Mouse (Mus musculus) left cerebral cortex, postnatal 14 days (tissue): ENCODE results near the gene Pomt1. TPM values are rescaled to one million over a fixed set of nuclear protein-coding genes. Genes with fewer than 3 reads are reported as not detected.

ENCODE experiments used
- DNase-seq, 2 experiments: peaks; one replicate each; pipeline ENCODE4 v3.0.0; 2021 to 2022; ENCODE audit warnings: low spot score in 2 of 2, mixed read lengths in 1 of 2
- intact Hi-C: fragments of 180-260 bp; cut with DNase I; formaldehyde crosslinking; loops from one replicate; pipeline ENCODE4 v1.15.1; 2025
- total RNA-seq, 2 experiments: library from RNA; stranded (reverse); gene quantifications; 2 replicates each; pipeline ENCODE4 v1.2.3; 2021

The Pomt1 gene
- total RNA-seq, 2 experiments from 2014 or later = 21.6 to 23.7 TPM

DNA sequence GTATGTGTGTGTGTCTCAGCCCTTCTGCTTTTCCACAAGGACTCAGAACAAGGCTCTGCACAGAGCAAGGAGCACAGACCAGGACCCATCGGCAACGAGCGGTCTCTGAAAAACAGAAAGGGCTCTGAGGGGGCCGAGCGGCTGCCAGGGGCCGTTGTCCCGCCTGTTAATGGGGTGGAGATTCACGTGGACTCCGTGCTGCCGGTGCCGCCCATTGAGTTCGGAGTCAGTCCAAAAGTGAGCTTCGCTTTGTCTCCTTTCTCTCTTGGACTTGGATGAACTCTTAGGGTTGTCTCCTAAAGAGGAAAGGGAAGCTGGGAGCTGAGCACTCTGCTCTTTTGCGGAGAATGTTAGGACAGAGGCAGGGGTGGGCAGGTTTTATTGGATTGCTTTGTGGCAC, 16.9 kb upstream of the Pomt1 start:
- DNase-seq = no peak
- intact Hi-C loops = no loop called here

DNA sequence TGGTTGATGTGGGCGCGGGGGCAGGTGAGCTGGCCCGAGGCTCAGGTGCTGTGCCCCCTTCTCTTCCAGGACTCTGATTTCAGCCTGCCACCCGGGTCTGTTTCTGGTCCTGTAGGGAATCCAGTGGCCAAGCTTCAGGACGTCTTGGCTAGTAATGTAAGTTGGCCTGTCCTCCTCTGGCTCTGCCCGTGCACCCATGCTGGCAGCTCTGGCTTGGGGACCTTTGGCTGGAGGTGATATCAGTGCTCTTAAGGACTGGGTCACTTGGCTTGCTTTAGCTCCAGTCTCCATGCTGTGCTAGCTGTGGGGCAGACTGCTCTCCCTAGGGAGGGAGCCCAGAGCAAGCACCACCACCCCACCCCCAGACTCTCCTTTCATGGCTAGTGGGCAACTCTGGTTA, 16.4 kb upstream of the Pomt1 start:
- intact Hi-C loops = no loop called here
- no peak for DNase-seq

DNA sequence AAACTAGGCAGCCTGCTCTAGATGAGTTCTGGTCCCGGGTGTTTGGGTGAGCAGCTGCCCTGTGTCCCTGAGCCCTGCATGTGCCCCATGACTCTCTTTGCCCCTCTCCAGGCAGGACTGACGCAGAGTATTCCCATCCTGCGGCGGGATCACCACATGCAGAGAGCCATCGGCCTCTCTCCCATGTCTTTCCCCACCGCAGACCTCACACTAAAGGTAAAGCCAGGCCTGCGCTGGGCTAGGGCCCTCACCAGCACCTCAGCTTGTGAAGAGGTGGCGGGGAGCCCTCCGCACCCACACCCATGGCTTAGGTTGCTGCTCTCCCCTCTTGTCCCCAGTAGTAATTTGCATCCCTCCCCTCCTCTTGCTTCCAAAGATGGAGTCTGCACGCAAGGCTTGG, 15.4 kb upstream of the Pomt1 start:
- DNase-seq = no peak
- intact Hi-C loops = no loop called here

DNA sequence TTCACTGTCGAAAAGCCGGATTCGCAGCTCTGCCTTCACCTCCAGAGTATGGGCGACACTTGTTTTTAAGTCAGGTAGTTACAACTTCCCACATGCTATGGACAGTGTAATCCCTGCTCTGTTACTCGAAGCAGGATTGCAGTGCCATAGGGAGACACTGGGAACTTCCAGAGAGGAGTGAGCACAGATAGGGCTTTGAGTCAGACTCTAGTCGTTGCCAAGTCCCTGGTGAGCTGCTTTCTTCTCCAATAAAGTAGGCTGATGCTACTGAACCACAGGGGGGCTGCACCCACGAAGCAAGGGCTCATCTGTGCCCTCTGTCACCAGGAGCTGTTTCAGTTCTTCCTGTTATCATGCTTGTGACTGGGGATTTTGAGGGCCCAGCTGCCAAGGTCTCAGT, 14.8 kb upstream of the Pomt1 start:
- intact Hi-C loops = no loop called here

DNA sequence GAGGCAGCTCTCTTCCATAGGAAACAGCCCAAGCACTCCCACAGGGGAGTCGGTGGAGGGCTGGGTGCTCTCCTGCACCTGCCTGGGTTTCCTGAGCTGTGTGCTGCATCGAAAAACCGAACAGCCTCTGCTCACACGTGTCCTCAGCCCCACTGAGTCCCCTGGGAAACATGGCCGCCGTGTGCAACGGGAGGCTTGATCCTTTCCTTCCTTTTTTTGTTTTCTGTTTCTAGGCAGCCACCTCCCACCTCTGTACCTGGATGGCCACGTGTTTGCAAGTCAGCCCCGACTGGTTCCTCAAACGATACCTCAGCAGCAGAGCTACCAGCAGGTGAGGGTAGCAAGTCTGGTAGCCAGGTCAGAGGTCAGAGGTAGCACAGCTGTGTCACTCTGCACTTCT, 14.3 kb upstream of the Pomt1 start:
- no peak for DNase-seq
- intact Hi-C loops = no loop called here

More for the DNA sequence above, 14.8 kb upstream of the Pomt1 start:
- no peak for DNase-seq

DNA sequence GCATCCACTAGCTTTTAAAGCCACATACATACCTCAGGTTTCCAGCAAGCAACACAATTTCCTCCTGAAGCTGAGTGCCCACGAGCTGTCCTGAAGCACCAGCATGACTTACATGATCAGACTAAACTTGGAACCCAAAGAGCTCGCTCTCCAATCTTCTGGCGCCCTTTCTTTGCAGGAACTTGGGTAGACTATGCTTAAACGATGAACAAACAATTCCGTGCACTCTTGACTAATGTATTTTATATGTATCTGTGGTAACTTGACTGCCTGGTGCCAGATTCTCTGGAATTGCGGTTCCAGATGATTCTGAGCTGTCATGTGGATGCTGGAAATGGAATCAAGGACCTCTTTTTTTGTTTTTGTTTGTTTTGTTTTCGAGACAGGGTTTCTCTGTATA, 957 bp upstream of the Pomt1 start:
- DNase-seq = no peak
- intact Hi-C loops = loop anchor here (5.0 kb wide), 1 partner anchor 52 kb away; the partner anchor contains the start of genes Golga2 and Swi5

DNA sequence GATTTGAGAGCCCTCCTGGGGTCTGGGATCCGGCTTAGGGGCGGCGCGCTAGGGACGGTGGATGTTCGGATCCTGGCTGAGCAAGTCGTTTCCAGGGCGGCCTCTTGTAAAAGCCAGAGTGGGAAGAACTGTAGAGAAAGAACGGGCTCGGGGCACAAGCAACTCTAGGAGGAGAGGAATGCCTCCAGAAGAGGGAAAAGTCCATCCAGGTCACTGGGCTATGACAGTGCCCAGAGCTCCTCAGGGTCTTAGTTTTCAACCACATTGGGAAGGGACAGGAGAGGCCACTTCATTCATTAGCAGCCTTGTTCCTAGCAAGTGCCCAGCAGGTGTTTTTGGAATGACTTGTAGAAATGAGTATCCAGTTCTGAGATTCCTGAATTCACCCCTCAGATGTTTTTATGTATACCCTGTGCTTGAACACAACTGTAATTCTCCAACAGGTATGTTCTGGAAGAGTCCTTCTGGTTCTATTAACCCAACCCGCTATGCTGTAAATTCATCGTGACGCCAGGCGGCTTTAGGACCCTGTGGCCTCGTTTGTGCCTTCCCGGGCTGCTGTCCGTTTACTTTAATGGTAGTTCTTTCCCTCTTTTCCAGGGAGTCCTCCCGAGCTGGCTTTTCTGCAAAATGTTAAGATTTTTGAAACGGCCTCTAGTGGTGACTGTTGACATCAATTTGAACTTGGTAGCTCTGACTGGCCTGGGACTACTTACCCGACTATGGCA, 534 bp downstream of the Pomt1 start:
- intact Hi-C loops = loop anchor here (5.0 kb wide), 1 partner anchor 50 kb away; the partner anchor contains the start of genes Golga2 and Swi5
- peak; percentile 35 to 44 for DNase-seq

DNA sequence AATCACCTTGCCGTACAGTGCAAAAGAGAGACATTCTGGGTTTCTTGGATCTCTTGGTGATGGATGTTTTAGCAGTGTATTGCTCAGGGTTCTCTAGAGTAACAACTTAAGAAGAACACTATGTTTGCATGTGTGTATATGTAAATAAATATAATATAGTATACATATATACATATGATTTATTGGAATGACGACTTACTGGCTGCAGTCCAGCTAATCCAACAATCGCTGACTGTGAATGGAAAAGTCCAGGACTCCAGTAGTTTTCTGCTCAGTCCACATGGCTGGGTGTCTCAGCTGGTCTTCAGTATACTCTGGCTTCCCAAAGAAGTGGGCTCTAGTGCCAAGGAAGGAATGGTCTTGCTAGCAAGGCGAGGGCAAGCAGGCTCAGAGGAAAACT, 1.2 kb downstream of the Pomt1 start:
- intact Hi-C loops = loop anchor here (5.0 kb wide), 1 partner anchor 50 kb away; the partner anchor contains the start of genes Golga2 and Swi5
- DNase-seq = no peak

DNA sequence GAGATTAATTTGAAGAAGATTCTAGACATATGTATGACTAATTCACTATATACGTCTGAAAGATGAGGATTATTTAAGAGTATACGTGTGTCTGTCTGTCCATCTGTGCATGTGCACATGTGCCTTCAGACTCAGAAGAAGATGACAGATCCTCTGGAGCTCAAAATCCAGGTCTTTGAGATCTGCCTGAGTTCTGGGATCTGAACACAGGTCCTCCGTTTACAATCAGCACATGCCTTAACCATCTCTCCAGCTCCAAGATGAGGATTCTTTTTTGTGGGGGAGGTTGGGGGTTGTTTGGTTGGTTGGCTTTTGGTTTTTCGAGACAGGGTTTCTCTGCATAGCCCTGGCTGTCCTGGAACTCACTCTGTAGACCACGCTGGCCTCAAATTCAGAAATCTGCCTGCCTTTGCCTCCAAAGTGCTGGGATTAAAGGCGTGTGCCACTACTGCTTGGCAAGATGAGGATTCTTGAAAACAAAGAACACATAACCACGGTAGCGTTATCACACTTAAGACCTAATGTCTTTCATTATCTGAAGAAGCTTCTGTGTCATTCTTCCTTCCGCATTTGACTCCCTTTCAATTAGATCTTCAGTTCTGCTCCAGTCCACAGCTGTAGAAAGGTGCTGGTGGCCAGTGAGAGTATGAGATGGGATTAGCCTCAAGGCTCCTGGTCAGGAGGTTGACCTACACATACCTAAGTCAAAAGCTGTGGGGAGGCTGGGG, 2.5 kb downstream of the Pomt1 start:
- DNase-seq = no peak
- intact Hi-C loops = loop anchor here (5.0 kb wide), 1 partner anchor 48 kb away; the partner anchor contains the start of genes Golga2 and Swi5

DNA sequence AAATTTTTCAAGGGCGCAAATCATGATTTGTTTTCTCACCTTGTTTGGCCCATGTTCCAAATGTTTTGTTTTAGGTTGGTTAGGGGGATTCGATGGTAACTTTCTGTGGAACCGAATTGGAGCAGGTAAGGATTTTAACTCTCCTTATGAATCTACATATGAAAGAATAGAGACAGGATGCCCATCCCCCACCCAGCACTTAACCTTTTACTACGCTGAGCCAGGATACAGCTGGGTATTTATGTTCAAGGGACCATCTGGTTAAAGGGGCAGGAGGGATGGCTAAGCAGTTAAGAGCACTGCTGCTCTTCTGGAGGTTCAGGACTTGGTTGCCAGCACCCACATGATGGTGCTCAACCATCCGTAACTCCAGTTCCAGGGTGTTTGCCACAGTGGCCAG, 4.2 kb downstream of the Pomt1 start:
- no peak for DNase-seq
- intact Hi-C loops = no loop called here

DNA sequence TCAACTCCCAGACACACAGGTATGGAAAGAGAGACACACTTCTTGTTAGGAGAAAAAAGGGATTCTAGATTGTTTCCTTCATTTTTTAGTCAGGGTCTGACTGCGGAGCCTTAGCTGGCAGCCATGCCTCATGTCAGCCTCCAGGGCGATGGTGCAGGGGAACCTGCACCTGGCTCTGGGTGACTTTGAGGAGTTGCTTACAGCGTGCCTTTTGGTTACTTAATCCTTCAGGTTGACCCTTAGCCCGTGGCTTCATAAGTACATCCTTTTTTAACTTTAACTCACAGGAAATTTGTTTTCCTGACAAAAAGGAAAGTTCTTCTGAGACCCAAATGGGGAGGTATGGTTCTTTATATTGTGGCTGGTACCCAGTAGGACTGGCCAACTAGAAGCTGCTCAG, 6.6 kb downstream of the Pomt1 start:
- intact Hi-C loops = no loop called here

DNA sequence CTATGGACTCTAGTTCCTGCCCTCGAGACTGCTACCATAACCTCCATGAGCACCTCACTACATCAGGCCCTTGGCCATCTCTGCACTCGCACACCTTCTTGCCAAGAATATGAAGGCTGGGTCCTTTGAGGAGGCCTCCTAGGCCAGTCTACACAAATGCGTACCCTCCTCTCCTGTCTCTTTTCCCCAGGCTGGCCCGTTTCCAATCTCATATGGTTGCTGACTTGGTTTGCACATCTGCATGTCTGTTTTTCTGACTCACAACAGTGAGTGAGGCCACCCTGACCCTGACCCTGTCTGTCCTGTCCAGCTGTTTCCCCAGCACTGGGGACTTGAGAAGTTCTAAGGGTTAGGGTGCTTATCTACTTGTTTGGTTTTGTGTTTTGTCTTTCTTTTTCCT, 10.4 kb downstream of the Pomt1 start:
- no peak for DNase-seq
- intact Hi-C loops = no loop called here

More for the DNA sequence above, 6.6 kb downstream of the Pomt1 start:
- no peak for DNase-seq

DNA sequence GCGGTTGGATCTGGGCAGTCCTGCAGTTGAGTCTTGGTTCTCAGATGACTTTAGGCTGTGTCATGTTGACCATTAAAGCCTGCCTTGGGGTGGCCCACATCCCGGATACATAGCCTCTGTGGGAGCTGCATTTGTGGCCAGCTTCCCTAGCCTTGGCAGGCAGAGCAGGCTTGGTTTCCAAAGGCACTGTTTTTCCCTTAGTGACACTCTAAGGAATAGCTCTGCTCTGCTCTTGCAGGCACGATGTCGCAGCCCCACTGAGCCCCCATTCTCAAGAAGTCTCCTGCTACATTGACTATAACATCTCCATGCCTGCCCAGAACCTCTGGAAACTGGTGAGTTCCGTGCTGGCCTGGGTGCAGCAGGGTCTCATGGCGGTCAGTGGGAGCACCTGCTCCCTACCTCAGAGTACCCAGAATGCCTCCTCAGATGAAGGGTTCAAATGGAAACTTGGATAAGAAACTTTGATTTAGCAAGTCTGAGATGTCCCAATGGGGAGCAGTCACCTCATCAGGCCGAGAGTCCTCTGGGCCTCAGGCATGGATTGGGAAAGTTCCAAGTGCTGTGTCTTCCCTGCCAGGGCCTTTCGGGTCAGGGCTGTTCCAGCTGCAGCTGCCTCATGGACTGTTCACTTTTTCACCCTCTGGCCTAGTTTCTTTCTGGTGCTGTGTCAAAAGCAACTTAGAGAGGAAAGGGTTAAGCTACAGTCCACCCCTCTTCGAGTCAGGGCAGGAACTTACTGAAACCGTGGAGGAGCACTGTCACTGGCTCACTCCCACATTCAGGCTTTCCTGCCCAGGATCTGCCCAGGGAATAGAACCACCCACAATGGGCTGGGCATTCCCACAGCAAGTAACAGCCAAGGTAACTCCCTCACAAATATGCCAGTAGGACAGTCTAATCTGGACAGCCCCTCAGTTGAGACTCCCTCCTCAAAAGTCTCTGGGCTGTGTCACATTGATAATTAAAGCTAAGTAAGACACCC, 12.3 kb downstream of the Pomt1 start:
- DNase-seq = no peak
- intact Hi-C loops = no loop called here

DNA sequence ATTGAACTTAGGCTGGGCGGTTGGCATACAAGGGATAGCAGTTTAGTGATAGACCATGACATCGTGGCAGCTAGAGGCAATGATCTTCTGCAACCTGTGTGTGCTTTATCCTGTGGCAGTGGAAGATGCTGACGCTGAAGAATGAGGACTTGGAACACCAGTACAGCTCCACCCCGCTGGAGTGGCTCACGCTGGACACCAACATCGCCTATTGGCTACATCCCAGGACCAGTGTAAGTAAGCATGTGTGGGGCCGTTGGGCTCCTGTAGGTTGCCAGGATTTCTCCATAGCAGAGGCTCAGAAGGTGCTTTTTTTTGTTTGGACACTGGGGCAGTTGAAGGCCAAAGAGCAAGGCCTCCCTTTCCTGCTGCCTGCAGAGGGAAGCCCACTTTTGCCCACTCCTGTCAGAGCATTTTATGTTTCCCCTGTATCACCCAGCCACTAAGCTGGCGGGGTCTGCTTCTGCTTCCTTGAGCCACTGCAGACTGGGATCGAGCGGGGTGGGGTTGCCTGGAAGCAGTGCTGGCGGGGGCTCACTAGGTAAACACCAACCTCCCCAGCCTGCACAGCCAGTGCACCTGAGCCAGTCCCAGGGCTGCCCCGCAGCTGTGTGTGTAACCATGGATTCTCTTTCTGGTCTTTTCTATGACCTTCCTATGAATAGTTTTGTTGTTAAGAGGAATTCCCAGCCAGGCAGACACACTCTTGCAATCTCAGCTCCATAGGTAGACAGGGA, 15.6 kb downstream of the Pomt1 start:
- intact Hi-C loops = no loop called here
- no peak for DNase-seq

DNA sequence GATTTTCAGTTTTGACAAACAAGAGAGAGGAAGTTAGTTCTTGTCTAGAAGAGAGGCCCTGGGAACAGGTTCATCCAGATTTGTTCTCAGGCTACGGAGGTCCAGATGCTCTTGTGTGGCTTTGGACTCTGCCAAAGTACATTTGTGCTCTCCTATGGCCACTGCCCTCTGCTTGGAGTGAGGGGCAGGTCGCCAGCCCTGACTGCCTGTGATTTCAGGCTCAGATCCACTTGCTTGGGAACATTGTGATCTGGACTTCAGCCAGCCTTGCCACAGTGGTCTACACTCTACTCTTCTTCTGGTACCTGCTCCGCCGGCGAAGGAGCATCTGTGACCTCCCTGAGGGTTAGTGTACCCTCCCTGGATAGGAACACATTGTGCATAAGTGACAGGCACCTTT, 16.3 kb downstream of the Pomt1 start:
- intact Hi-C loops = no loop called here
- no peak for DNase-seq

DNA sequence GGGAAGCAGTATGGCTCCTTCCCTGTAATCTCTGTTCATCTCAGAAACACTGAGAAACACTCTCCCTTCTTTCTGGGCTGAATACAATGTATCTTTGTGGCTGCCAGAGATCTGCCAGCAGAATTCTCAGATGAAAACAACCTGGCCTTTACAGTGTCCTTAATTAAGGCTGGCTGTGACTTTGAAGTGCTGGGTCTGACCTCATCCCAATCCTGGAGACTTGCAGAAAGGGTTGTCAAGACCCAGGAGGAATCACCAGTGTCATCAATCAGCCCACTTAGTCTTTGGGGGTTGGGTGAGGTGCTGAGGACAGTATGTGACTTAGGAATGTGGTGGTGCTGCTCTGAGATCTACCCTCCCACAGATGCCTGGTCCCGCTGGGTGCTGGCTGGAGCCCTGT, 17.0 kb downstream of the Pomt1 start:
- DNase-seq = no peak
- intact Hi-C loops = no loop called here

DNA sequence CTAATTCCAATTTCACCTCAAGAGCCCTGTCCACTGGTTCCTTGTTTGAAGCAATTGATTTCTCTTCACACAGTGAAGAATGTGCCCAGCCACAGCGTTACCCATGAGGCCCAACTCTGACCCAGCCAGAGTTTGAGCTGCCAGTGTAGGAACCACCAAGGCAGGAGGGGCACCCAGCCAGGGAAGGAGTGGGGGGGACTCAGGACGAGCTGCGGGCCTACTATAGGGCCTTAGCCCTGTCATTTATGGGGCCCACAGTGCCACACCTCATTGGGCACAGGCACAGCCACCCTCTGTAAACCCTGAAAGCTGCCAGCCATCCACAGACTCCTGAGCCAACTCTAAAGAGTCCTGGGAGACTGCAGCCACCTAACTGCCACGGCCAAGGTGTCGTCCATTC, 18.2 kb downstream of the Pomt1 start:
- DNase-seq = no peak

DNA sequence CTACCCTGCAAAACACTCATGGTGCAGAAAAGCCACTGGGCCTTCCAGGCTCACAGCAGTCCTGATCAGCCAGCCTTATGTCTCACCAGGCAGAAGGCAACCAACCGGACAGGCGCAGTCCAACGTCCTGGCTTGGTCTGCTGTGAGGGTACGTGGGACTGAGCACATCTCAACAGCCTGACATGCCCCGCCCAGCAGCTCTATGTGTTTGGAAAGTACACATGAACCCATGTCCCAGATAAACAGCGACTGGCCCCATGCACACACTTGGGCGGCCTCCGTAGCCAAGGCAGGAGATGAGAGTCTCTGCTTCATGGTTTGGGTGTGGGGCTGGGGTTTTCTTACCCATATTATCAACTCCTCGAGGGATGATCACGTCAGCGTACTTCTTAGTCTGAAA, 19.9 kb downstream of the Pomt1 start:
- intact Hi-C loops = no loop called here
- DNase-seq = no peak

More for the DNA sequence above, 18.2 kb downstream of the Pomt1 start:
- intact Hi-C loops = no loop called here

DNA sequence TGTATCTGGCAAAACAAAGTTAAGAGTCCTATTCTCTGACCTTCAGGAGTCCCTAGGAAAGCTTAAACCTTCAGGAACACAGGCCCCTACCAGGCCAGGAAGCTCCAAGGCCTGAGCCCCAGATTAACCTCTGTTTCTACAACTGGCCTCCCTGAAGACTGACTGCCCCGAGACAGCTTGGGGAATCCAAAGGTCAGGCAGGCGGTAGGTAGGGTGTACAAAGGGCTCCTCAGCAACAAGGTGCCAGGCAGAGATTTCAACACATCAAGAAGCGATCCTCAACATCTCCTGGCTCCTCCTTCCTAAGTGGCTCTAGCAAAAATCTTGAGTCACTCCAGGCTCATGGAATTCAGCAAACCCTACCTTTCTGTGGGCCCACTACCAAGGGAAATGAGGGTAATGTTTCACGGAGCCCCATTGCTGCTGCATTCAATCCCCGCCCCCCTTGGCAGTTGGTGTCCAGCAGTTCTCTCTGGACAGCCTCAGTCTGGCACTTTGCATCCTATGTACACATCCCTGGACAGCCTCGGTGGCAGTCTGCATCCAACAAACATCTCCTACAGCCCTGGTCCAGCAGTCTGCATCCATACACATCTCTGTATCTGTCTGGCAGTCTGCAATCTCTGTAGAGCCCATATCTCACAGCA, 22.6 kb downstream of the Pomt1 start:
- intact Hi-C loops = no loop called here
- no peak for DNase-seq
